ENCODE assay signal across 28 mouse cellular contexts in the genomic region with DNA sequence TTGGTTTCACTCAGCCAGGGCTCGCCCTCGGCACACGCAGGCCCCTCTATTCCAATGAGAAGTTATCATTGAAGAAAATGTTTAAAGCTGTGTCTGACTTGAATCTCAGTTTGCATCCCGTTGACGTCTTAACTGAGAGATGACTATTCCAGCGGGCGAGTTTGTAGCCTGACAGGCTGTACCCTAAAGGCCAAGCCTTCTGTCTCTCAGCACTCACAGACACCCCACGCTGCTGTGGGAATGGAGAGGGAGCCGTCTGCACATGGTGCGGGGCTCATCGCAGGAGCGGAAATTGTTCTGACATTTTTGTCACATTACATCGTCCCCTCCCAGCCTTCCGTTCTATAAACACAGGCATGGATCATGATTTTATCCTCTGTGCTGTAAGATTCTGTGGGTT.
DNase-seq lines count a peak whose midpoint lies in the region; ATAC-seq lines count a peak whose summit lies in the region.
"Had no signal": no experiment of that assay in that cellular context is flagged by ENCODE, and none has a peak within 500 bp of the region (broad histone marks: within the 10 kb centered on the region; RNA-seq: fewer than 3 reads in every experiment).

No protein-coding gene starts in this region.

- 33% methylated on average over 14 of the region's 14 CpGs for WGBS in lung, embryonic 16.5 days

- H3K27me3 ChIP-seq in lung, embryonic 16.5 days (ENCODE audit: control insufficient read depth, insufficient read depth, low read depth, low read length) = no peaks in the 10 kb centered on the region
- H3K27me3 ChIP-seq: hindbrain, embryonic 12.5 days; limb, embryonic 13.5 days; liver, embryonic 12.5 days had no signal

- no peaks in the 10 kb centered on the region for H3K9me3 ChIP-seq in lung, embryonic 16.5 days (ENCODE audit: control insufficient read depth, low read length)
- H3K9me3 ChIP-seq: heart, embryonic 12.5 days; hindbrain, embryonic 12.5 days; limb, embryonic 13.5 days; liver, embryonic 12.5 days had no signal

- H3K4me3 ChIP-seq in lung, embryonic 16.5 days (ENCODE audit: low read length) = no peak overlapping the region
- H3K4me3 ChIP-seq: erythroblast, embryonic 14.5 days; heart, embryonic 12.5 days; hindbrain, embryonic 12.5 days; limb, embryonic 13.5 days; liver, embryonic 12.5 days had no signal

- peak overlapping the region; percentile 17; the same call in 1 of the 2 replicates for H3K4me2 ChIP-seq in lung, embryonic 16.5 days (ENCODE audit: low read depth, low read length)
- H3K4me2 ChIP-seq: heart, embryonic 12.5 days; hindbrain, embryonic 12.5 days; limb, embryonic 13.5 days; liver, embryonic 12.5 days had no signal

- peak; percentile 40 for DNase-seq in heart, postnatal 4 days
- DNase-seq in heart, adult 8-10 months (ENCODE audit: low spot score) = no peak
- no peak for DNase-seq in lung, postnatal 25 days (ENCODE audit: low spot score)
- peak; percentile 30 for DNase-seq in testis, postnatal 10 days (ENCODE audit: low spot score)
- no peak for DNase-seq in testis, postnatal 14 days (ENCODE audit: low spot score)
- DNase-seq in lung, postnatal 4 days = peak; percentile 57 to 74
- DNase-seq in layer of hippocampus, postnatal 36 days = no peak
- DNase-seq: adrenal gland, adult 2 months; adrenal gland, postnatal 36 days; B cell, adult 2 months; cerebellum, adult 18-20 months; gastrocnemius, postnatal 10 days; kidney, adult 9 months; kidney, postnatal 14 days; layer of hippocampus, adult 9-11 months; liver, postnatal 0 days; right cerebral cortex, postnatal 4 days; thymus, postnatal 14 days had no signal

- peaks cover 11% of the 10 kb centered on the region for H3K4me1 ChIP-seq in lung, embryonic 16.5 days (replicated peaks; ENCODE audit: control insufficient read depth, insufficient read depth, low read length)
- H3K4me1 ChIP-seq: liver, embryonic 12.5 days had no signal

- no peaks in the 10 kb centered on the region for H3K36me3 ChIP-seq in lung, embryonic 16.5 days (ENCODE audit: control insufficient read depth, insufficient read depth, low read length)
- H3K36me3 ChIP-seq: heart, embryonic 12.5 days; limb, embryonic 13.5 days; liver, embryonic 12.5 days had no signal

- H3K9ac ChIP-seq in lung, embryonic 16.5 days (ENCODE audit: low read length) = no peak overlapping the region
- H3K9ac ChIP-seq: heart, embryonic 12.5 days; hindbrain, embryonic 12.5 days; limb, embryonic 13.5 days; liver, embryonic 12.5 days; liver, postnatal 0 days had no signal

- no peak overlapping the region for H3K27ac ChIP-seq in lung, embryonic 16.5 days (ENCODE audit: low read length)
- H3K27ac ChIP-seq: hindbrain, embryonic 12.5 days; hindbrain, postnatal 0 days; limb, embryonic 13.5 days; liver, embryonic 12.5 days had no signal

- ATAC-seq in lung, embryonic 16.5 days (ENCODE audit: low read depth) = peak; percentile 69
- ATAC-seq: activated CD4-positive, CD25-positive, alpha-beta regulatory T cell, adult 4 months; hindbrain, postnatal 0 days; intestine, embryonic 16.5 days; liver, embryonic 12.5 days; liver, postnatal 0 days; midbrain, embryonic 16.5 days had no signal

Comparison
In these comparisons a context has a peak if more than half of its experiments do, and no peak if none do; other contexts are left out.
1. DNase-seq: peak in heart, postnatal 4 days (single experiment), testis, postnatal 10 days (single experiment) and lung, postnatal 4 days (2 of 2); none in heart, adult 8-10 months (single experiment), lung, postnatal 25 days (single experiment), testis, postnatal 14 days (single experiment) and layer of hippocampus, postnatal 36 days (0 of 2).